Mouse (Mus musculus): ENCODE data around the gene Car15.

Gene Car15

DNA sequence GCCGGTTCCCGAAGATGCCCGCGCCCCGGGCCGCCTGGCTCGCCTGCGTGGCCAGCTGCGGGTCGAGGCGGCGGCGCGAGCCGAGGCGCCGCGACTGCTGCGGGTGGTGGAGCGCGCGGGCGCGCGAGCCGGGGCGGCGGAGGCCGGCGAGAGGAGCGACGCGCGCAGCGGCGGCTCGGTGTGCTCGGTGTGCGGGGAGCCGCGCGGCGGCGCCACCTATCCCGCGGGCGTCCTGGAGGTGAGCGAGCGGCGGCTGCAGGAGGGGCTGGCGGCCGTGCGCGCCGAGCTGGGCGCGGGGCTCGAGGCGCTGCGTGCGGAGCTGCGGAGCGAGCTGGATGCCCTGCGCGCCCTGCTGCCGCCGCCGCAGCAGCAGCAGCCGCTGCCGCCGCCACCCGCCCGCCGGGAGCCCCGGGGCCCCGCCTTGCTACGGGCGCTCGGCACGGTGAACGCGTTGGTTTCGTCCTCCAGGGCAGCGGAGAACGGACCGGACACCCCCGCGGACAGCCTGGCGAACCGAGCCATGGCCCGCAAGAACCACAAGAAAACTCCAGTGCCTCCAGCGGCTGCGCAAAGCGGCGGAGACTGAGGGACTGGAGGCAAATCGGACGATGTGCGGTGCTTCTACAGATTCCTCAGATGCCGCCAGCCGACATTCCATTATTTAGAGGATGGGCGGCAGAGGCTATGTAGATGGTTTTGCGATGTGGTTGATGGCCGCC lies 4.3 kb downstream of the Car15 start:
- DNase-seq (ENCODE audit: low spot score in 2 of 2), result no peak

GRCm38 (mm10) chr16:17833321-17833680 lies 4.9 kb downstream of the Car15 start:
- no peak for DNase-seq (ENCODE audit: low spot score in 2 of 2)

- DNase-seq (ENCODE audit: low spot score in 2 of 2), result no peak
Observed at GRCm38 (mm10) chr16:17832821-17833220, 5.3 kb downstream of the Car15 start, which contains the start of gene B830017H08Rik. Gene B830017H08Rik, plus strand, starts transcription at chr16:17833121.

DNA sequence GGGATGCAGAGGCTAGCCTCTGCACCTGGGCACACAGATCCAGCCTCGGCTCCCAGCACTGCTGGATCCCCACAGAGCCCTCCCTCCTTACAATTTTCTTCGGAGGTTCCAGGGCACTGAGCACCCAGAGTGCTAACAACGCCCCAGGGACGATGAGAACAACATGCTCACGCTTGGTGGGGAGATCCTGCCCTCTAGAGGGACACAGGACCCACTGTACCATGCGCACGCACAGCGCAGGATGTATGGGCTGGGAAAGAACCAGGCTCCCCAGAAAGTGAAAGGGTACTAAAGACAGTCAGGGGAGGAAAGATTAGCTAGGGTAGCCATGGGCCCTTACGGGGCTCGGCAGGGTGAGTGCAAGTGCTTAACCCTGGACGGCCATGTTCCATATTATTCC lies 6.4 kb downstream of the Car15 start:
- DNase-seq (ENCODE audit: low spot score in 2 of 2), result no peak

- no peak for DNase-seq (ENCODE audit: low spot score in 2 of 2)
Observed at GRCm38 (mm10) chr16:17830385-17831178, 7.6 kb downstream of the Car15 start.

GRCm38 (mm10) chr16:17828867-17829266 lies 9.3 kb downstream of the Car15 start:
- no peak for DNase-seq (ENCODE audit: low spot score in 2 of 2)

DNA sequence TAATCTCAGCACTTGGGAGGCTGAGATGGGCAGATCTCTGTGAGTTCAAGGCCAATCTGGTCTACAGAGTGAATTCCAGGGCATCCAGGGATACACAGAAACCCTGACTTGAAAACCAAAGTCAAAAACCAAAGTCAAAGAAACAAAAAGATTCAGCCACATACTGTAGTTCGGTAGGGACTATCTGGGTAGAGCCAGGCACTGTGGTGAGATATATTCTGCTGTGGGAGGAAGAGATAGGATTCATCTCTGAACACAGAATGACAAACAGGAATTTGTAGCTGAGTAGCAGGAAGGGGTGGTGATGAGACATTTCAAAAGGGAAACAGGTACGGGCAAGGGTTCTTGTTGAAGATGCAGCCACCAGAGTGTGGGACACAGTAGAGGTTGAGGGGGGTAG lies 9.9 kb downstream of the Car15 start:
- no peak for DNase-seq (ENCODE audit: low spot score in 2 of 2)

DNA sequence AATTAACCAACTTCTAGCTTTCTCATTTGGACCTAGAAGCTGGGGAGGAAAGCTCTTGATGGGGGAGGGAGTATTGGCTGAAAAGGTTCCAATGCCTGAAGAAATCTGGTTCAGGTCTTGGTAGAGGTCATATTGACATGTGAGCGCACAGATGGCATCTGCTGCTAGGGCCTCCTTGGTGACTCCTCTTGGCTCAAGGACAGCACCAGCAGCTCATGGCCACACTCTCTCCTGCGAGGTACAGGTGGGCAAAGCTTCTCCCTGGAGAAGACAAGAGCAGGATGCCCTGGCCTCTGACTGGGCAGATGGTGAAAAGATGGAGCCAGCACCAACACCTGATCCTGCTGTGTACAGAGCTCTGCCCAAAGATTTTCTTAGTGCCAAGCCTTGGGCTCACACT lies 11.7 kb downstream of the Car15 start:
- no peak for DNase-seq (ENCODE audit: low spot score in 2 of 2)

- no peak for DNase-seq (ENCODE audit: low spot score in 2 of 2)
Observed at GRCm38 (mm10) chr16:17816528-17816927, 21.6 kb downstream of the Car15 start.

DNA sequence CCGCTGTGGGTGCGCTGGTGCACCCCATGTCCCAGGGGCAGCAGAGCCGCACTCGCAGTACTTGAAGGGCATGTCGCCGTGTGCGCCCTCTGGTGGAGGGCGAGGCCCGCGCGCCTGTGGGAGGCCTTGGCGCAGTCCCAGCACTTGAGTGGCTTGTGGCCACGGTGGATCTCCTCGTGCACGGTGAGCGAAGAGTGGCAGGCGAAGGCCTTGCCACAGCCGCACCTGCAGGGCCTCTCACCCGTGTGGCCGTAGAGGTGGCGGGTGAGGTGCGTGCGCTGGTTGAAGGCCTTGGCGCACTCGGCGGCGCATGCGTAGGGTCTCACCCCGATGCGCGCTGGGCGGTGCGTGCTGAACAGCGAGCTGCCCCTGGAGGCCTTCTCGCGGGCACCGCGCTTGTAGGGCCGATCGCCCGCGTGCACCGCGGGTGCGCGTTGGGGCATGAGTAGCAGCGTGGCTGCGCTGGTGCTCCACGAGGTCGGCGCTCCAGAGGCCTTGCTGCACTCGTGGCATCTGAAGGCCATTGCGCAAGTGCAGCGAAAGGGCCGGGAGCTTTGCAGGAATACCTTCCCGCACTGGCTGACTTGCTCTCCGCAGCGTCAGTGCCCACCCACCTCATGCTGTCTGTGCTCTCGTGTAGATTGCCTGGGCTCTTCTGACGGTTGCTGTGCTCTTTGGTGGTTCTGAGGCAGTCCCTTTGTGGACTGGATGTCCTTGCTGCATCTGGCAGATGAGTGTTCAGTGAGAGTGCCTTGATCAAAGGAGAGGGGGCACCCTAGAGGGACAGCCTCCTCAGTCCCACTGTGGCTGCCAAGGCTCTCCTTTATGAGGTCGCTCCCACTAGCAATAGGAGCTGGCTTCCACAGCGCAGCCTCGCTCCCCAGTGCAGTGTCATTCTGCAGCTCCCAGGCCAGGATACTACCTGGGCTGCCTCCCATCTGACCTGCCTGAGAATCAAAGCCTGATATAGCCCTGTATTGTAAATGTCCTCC lies 22.5 kb downstream of the Car15 start:
- DNase-seq (ENCODE audit: low spot score in 2 of 2), result peak; percentile 39 to 64

DNA sequence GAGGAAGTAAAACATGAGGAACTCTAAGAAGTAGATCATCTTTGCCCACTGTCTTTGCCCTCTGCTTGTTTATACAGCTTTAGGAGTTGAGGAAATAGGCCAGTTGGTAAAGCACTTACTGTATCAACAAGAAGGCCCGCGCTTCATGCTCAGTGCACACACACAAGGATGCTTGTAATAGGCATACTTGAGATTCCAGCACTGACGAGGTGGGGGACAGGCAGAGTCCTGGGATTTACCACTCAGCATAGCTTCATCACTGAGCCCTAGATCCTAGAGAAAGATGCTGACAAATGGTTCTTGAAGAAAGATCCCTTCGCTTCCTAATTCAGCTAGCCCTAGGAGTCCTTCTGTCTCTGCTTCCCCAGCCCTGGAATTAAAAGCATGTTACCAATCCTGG lies 25.0 kb downstream of the Car15 start:
- DNase-seq (ENCODE audit: low spot score in 2 of 2), result no peak

DNA sequence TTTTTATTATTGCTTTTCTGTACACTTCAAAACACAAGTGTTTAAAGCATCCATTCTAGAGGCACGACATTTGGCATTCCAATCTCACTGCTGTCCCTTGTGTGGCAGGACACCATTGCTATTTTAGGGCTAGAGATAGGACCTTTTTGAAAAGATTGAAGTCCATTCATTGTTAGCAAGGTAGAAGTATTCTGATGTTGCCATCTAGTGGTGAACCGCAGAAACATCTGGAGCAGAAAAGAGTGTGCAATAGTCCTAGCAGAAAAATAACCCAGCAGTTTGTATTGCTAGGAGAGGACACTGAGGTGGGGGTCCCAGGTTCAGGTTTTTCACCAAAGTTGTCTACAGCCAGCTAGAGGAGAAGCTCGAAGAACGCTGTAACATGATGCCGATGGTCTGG lies 26.0 kb downstream of the Car15 start:
- DNase-seq (ENCODE audit: low spot score in 2 of 2), result peak in 1 of 2 experiments; percentile 50

- DNase-seq (ENCODE audit: low spot score in 2 of 2), result peak; percentile 41 to 52
Observed at GRCm38 (mm10) chr16:17809711-17810110, 28.5 kb downstream of the Car15 start.

GRCm38 (mm10) chr16:17809125-17809524 lies 29.0 kb downstream of the Car15 start:
- DNase-seq (ENCODE audit: low spot score in 2 of 2), result no peak

- peak; percentile 83 to 86 for DNase-seq (ENCODE audit: low spot score in 2 of 2)
Observed at GRCm38 (mm10) chr16:17807192-17808009, 30.8 kb downstream of the Car15 start.

DNA sequence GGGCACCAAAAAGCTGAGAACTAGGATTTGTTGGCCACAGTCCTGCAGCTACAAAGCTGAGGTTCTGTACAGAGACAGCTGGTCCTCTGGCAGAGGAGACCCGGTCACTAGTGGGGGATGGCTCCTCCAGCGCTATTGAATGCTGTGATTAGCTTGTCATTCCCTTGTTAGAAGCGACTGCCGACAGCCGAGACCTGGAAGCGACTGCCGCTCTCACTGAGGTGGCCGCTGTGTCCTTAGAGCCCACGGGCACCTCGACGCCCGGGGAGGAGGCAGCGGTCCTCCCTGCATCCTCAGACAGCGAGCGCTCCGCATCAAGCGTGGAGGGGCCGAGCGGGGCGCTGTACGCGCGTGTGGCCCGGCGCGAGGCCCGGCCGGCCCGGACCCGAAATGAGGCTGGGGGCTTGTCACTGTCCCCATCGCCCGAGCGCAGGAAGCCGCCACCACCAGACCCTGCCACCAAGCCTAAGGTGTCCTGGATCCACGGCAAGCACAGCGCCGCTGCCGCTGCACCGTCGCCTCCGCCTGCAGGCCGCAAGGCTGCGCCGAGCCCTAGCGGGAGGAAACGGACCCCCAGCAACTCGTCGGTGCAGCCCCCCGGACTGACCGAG lies 31.5 kb downstream of the Car15 start:
- DNase-seq (ENCODE audit: low spot score in 2 of 2), result no peak

GRCm38 (mm10) chr16:17804982-17805381 lies 33.2 kb downstream of the Car15 start:
- DNase-seq (ENCODE audit: low spot score in 2 of 2), result no peak

GRCm38 (mm10) chr16:17804449-17804912 lies 33.7 kb downstream of the Car15 start:
- DNase-seq (ENCODE audit: low spot score in 2 of 2), result no peak

DNA sequence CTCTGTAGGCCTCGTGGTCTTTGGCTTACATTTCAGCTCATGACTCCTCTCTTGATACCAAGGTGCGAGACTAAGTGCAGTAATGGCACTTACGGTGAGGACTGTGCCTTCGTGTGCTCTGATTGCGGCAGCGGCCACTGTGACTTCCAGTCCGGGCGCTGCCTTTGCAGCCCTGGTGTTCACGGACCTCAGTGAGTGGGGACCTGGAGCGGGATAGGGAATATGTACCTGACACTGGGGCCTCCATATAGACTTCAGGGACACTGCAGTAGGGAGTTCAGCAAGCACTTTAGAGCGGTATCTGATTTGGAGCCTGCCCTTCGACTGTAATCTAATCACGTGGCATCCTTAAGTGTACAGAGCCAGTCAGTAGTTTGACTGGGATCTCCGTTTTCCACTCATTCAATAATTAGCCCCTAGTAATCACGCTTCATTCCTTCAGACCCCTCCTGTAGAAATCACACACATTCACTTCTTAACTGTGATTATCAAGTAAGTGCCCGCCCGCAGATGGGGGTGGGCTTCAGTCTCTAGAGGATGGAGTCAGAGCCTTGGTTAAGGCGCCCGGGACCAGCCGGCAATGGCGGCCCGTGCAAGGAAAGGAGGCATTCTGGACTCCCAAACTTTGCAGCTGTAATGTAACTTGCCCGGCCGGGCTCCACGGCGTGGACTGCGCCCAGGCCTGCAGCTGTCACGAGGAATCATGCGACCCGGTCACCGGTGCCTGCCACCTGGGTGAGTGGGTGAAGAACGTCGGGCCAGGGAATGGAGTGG lies 34.3 kb downstream of the Car15 start:
- no peak for DNase-seq (ENCODE audit: low spot score in 2 of 2)
